Mouse (Mus musculus) intestine, embryonic 15.5 days (tissue): ENCODE results near the gene Snx3. TPM values are rescaled to one million over a fixed set of nuclear protein-coding genes. Genes with fewer than 3 reads are reported as not detected.
A peak's percentile ranks its signal among the peaks of the same experiment; 100 is the strongest.

Experiments
- ATAC-seq: fragments of 200-750 bp; cut with Nextera tagmentation; 2 replicates; pipeline ENCODE4 v1.8.0; 2017; ENCODE audit warnings: moderate TSS enrichment, moderate library complexity
- H3K27ac ChIP-seq: fragments of 300-500 bp; sonication (generic); 2 replicates; pipeline ENCODE4 v1.5.1; 2015; ENCODE audit warnings: mild to moderate bottlenecking, inconsistent platforms
- H3K27me3 ChIP-seq: fragments of 300-500 bp; sonication (generic); replicated peaks from 2 replicates; pipeline ENCODE4 v1.6.1; 2015; ENCODE audit warnings: inconsistent platforms
- H3K36me3 ChIP-seq: fragments of 300-500 bp; sonication (generic); 2 replicates; pipeline ENCODE4 v1.6.1; 2015; ENCODE audit warnings: inconsistent platforms
- H3K4me1 ChIP-seq: fragments of 300-500 bp; sonication (generic); replicated peaks from 2 replicates; pipeline ENCODE4 v1.6.1; 2015; ENCODE audit warnings: inconsistent platforms
- H3K4me2 ChIP-seq: fragments of 300-500 bp; sonication (generic); replicated peaks from 2 replicates; pipeline ENCODE4 v1.6.1; 2015; ENCODE audit warnings: mild to moderate bottlenecking, inconsistent platforms
- H3K4me3 ChIP-seq: fragments of 300-500 bp; sonication (generic); replicated peaks from 2 replicates; pipeline ENCODE4 v1.5.1; 2015; ENCODE audit warnings: inconsistent platforms
- H3K9ac ChIP-seq: fragments of 300-500 bp; sonication (generic); 2 replicates; pipeline ENCODE4 v1.6.1; 2015; ENCODE audit warnings: inconsistent platforms
- H3K9me3 ChIP-seq: fragments of 300-500 bp; sonication (generic); 2 replicates; pipeline ENCODE4 v1.6.1; 2016; ENCODE audit warnings: inconsistent platforms
- WGBS: fragments of 180-500 bp; shearing (Covaris S2); methylation state at CpG from one replicate; pipeline ENCODE4 v1.1.7; 2015; 5-methylcytosine and 5-hydroxymethylcytosine counted together
- polyA plus RNA-seq: library from polyadenylated mRNA; unstranded; fragments of >200 nt; fragmentation: Nextera tagmentation; extraction: Ambion mirVana; gene quantifications from 2 replicates; pipeline ENCODE4 v1.2.1, GENCODE M21; 2015

Snx3 gene
- polyA plus RNA-seq, 1 experiment from 2014 or later: 443 TPM

DNA sequence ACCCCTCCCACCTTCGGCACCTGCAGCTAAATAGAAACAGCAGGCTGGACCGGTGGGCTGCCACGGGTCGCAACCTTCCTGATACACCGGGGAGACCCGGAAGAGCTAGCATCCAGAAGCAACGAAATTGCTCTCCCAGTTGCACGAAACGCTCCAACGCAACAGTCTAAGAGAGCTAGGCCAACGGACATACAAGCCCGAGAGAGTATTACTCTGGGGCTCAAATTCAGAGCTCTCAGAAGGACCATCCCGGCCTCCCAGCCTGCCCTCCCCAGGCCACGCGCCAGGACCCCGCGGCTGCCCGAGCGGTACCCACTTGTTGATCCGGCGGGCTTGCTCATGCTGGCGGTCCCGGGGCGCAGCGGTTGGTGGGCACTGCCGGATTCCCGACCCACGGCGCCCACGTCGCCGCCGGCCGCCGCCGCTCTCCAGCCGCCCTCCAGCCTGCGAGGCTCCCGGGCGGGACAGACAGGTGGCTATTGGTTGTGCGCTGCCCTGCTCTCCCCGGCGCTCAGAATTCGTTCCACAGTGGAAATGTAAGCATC, 80.8 kb downstream of the Snx3 start:
- no peak for ATAC-seq
- no peak overlapping the region for H3K27ac ChIP-seq

GRCm38 (mm10) chr10:42583157-42583872, 81.5 kb downstream of the Snx3 start, which contains the start of the genes Nr2e1 and Ostm1:
Gene Nr2e1, minus strand, starts transcription at chr10:42583632.
Gene Ostm1, plus strand, starts transcription at chr10:42583822.
- ATAC-seq: no peak
- Histone ChIP-seq H3K4me3 (peak within 1 kb of the TSS; percentile 17; the same call in 1 of the 2 replicates), H3K9ac (no peak within 1 kb of the TSS), H3K27me3 (peaks cover 94% of the 10 kb centered on the region), H3K4me2 (peak within 1 kb of the TSS; percentile 34), H3K9me3 (no peaks in the 10 kb centered on the region), H3K27ac (no peak within 1 kb of the TSS), H3K4me1 (peaks cover 22% of the 10 kb centered on the region), H3K36me3 (no peaks in the 10 kb centered on the region)
- under 1% methylated on average over 43 of the region's 43 CpGs for WGBS

More for the DNA sequence above, 80.8 kb downstream of the Snx3 start:
- 1% methylated on average over 44 of the region's 44 CpGs for WGBS
- Histone ChIP-seq H3K4me1 (peaks cover 22% of the 10 kb centered on the region), H3K4me2 (peak overlapping the region; percentile 34; the same call in 1 of the 2 replicates), H3K36me3 (no peaks in the 10 kb centered on the region), H3K9ac (no peak overlapping the region), H3K4me3 (no peak overlapping the region; the same call in 1 of the 2 replicates), H3K27me3 (peaks cover 95% of the 10 kb centered on the region), H3K9me3 (no peaks in the 10 kb centered on the region)

DNA sequence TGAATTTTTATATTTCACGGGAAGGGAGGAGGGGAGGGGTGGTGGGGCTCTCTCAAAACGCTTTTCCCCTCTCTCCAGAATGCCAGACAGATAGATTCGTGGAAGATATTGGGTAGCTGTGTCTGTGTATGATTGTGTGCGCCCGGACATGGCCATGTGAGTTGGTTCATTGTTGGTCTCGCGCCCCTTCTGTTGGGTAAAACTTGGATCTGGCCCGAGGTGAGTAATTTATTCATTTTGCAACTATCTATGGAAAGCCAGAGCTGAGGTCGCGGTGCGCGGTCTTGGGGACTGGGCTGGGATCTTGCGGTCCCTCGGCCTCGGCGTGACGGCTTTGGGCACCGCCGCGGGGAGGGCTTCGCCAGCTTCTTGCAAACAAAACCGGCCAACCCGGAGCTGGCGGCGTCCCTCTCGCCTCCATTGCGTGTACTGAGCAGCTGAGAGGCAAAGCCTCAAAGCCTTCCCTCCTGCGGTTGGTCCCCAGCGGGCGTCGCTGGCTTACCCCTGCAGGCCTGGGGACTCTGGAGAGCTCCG, 82.1 kb downstream of the Snx3 start:
- H3K4me1 ChIP-seq: peaks cover 22% of the 10 kb centered on the region
- ATAC-seq: no peak
- WGBS: 2% methylated on average over 32 of the region's 32 CpGs
- peak overlapping the region; percentile 14; the same call in 1 of the 2 replicates for H3K4me2 ChIP-seq
- 0 out of 2 replicates have a peak overlapping the region, but pooled peaks have one; percentile 4 for H3K4me3 ChIP-seq
- H3K36me3 ChIP-seq: no peaks in the 10 kb centered on the region
- no peak overlapping the region for H3K27ac ChIP-seq
- no peak overlapping the region for H3K9ac ChIP-seq
- H3K27me3 ChIP-seq: peaks cover 94% of the 10 kb centered on the region
- H3K9me3 ChIP-seq: no peaks in the 10 kb centered on the region

DNA sequence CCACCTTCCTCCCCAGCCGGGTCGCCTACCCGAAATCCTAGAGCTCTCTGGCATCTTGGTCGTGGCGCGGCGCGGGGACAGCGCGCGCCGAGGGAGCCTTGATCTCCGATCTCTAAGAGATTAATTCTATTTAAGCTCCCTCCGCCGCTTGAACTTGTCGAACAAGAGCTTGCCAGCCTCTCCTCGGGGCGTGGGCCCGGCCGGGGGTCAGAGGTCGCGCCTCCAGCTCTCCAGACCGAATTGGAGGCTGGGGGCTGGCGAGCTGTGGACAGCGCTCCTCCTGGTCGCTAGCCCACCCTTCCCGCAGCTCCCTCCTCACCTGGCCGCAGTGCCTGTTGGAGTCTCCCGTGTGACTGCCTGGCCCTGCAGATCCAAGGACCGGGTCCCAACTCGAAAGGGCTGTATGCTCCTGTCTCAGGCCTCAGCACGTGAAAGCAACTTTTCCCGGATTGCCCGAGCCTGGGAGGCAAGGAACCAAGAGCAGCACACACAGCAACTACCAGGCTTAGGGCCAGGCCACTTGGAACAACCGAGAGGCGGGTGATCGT, 82.7 kb downstream of the Snx3 start:
- Histone ChIP-seq H3K27me3 (peaks cover 94% of the 10 kb centered on the region), H3K4me3 (0 out of 2 replicates have a peak overlapping the region, but pooled peaks have one; percentile 4), H3K4me1 (peaks cover 22% of the 10 kb centered on the region), H3K9me3 (no peaks in the 10 kb centered on the region), H3K9ac (no peak overlapping the region), H3K27ac (no peak overlapping the region), H3K4me2 (peak overlapping the region; percentile 14; the same call in 1 of the 2 replicates), H3K36me3 (no peaks in the 10 kb centered on the region)
- 2% methylated on average over 37 of the region's 37 CpGs for WGBS
- no peak for ATAC-seq

Other genes with a start within 250 kb of the Snx3 start
- gene Foxo3, start 225.3 kb upstream of the Snx3 start, polyA plus RNA-seq: 6.4 and 7.6 TPM in 2 replicates
- gene Afg1l, start 23.5 kb upstream of the Snx3 start, polyA plus RNA-seq: 10.9 and 11.0 TPM in 2 replicates
- gene Nr2e1, start 81.6 kb downstream of the Snx3 start, polyA plus RNA-seq: 0.05 TPM in 1 of 2 replicates, not detected in the other
- 14.5 and 16.3 TPM in 2 replicates for gene Ostm1, start 81.8 kb downstream of the Snx3 start, polyA plus RNA-seq